Mouse (Mus musculus) cerebellum, postnatal 10 days (tissue): ENCODE data around the gene Gcgr.
"Not testable (repeated sequence)": the region's sequence is repeated elsewhere in the genome, so short reads cannot be mapped to it uniquely, and the experiment has no call there.

Experiments used
- DNase-seq, 2 experiments: peaks; one replicate each; pipeline ENCODE4 v3.0.0; 2021; ENCODE audit warnings: mixed read lengths in 2 of 2

Gene Gcgr

GRCm38 (mm10) chr11:120572752-120573584 is 42.5 kb downstream of the Gcgr start, which contains the start of gene P4hb:
P4hb (minus strand) TSS chr11:120573253.
- peak; percentile 100 for DNase-seq

- DNase-seq: no peak
These were observed 43.2 kb downstream of the Gcgr start for GRCm38 (mm10) chr11:120573585-120574277.

DNA sequence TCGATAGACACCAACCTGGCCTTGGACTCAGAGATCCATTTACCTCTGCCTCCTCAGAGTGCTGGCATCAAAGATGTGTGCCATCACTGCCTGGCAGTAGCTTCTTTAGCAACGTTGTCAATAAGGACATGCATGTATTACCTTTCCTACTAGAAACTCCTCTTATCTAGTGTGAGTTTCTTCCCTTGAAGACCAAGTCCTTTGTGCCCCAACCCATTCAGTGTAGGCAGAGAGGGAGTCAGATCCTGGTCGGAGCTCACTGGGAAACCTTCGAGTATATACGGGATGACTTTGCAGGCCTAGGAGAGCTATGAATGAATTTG is 43.7 kb downstream of the Gcgr start:
- DNase-seq: no peak

DNA sequence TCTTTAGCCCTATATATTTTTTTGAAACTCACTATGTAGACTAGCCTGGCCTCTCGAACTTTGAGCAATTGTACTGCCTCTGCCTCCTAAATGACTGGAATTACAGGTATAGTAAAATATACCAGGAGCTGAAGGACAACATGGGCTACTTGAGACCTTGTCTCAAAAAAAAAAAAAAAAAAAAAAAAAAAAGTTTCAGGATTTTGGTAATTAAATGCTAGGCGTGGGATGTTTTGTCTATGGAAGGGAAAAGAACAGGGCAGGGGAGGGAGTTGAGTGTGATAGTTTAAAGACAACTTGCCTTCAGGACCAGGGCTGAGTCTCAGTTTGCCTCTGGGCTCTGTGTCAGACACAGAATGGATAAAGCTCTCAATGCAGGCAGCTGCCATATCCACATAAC is 44.5 kb downstream of the Gcgr start:
- DNase-seq: no peak

GRCm38 (mm10) chr11:120575940-120576339 is 45.4 kb downstream of the Gcgr start:
- DNase-seq: no peak

DNA sequence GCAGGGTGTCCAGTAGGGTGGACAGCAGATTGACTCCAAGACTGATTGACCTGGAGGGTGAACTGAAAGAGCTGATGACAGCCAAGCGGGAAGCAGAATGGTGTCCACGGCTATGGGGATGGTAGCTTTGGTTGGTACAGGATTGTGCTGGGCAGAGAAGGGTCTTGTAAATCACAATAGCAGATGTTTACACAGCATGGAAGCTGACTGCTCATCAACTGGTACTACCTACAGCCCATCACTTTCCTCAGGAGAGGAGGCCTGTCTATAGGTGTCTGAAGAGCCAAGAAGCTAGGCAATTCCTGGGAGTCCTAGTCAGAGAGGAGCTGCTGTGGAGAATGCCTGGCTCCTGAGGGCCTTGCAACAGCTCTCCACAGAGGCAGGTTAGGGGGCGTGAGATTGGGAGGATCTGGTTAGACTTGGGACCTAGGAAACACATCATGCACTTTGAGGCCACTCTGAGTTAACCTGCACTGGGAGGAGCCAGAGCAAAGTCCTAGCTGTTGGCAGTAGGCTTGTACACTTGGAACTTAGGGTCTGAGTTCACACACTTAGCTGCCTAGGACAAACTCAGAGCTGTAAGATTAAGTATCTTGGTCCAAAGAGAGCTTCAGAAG is 46.0 kb downstream of the Gcgr start:
- no peak for DNase-seq

GRCm38 (mm10) chr11:120577211-120578023 is 46.9 kb downstream of the Gcgr start:
- DNase-seq: peak; percentile 50 to 61

GRCm38 (mm10) chr11:120578024-120578693 is 47.7 kb downstream of the Gcgr start:
- no peak for DNase-seq

DNA sequence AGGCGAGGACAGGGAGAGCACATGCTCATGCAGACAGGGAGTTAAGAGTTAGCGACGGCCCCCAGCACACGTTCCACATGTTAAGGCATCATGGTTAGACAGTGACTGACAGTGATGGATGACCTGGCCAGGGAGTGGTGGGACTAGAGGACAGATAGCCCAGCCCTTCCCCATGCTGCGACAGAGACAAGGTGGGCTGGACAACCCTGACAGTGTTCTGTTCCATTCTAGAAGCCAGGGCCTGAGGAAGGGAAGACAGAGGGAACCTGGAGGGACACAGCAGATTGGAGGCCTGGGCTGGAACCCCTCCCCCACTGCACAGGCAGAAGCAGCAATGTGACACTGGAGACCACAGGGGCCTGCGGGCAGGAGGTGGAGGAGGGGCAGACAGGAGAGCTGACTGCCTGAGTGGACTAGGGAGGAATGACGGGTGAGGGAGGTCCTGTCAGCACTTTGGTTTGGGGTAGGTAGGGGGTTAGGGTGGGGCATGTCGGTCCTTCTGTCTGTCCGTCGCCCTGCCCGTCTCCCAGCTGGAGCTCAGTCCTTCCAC is 48.3 kb downstream of the Gcgr start:
- DNase-seq: peak; percentile 35 to 45

DNA sequence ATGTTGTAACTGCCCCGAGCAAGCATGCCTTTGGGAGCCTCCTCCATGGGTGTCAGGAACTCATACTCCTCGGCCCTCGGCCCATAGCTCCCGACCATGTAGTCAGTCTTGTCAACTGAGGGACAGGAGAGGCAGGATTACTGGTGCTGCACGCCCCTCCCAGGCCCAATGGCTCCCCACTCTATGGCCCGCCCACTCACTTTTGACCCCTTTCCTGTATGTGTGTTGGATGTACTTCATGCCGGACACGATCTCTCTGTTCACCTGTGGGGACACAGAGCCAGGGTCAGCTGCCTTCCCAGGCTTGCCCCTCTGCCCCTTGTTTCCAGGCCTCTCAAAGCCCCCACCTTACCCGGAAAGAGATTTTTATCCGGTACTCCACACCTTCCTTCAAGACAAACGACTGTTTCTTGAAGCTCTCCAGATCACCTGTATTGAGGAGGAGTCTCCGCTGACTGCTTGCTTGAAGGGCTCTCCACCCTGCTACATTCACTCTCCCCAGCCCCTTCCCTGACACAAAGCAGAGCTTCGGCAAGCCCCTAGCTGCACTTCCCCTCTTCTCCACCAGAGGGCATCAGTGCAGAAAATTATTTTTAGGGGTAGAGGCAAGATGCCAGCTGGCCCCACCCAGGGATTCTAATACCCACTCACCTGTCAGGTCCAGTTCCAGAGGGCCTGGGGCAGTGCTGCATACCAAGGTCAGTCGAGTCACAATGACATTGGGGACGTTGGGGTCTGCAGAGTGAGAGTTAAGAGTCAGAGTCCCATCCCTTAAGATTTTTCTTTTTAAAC is 49.0 kb downstream of the Gcgr start:
- DNase-seq: peak; percentile 90 to 94

GRCm38 (mm10) chr11:120580190-120580589 is 49.7 kb downstream of the Gcgr start:
- DNase-seq: peak; percentile 36 to 38

DNA sequence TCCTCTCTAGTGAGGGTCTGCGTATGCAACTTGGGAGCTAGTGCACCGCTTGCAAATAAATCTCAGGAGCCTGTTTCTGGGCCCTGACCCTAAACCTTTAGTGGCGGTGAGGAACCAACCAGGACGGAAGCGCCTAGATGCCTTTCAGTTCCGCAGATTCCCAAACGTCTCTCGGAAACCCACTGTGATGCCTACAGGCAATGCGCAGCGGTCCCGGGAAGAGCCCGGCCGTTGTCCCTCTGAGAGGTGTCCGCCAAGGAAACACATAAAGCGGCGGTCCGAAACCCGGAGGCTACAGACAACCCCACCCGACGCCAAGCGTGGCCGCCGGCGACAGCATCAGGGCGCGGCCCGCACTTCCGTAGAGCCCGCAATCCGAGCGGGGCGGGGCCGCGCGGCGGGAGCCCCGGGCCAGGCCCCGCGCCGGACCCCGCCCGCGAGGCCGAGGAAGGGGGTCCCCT is 50.4 kb downstream of the Gcgr start:
- DNase-seq: peak; percentile 56 to 61

DNA sequence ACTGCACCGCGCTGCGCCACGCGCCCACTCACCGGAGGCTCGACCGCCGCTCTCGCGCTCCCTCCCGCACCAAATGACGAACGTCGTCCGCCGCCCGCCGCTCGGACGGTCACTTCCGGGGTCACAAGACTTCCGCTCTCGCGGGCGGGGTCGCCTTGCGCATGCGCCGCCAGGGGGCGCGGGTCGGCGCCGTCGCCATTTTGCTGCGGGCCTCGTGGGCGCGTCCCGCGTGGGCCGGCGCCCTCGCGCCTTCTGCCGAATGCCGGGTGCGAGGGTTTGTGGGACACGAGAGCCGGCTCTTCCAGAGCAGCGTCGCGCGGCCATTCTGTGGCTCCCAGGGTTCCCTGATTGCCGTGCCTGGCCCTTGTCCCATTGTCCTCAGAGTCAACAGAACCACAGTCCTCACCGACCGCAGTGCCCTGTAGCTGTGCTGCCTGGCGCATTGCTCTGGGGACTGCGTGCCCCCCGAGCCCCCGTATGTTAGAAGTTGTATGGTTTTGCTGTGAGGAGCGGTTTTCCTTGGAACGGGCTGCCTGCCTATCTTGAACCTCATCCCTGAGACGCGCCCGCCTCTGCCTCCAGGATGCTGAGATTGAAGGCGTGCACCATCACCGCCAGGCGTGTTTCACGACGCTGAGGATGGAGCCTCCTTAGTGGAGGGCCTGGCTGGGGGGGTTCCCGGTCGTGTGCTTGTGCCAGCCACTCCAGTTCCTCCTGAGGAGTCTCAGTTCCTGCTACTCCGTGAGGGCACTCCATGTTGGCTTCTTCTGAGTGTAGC is 51.2 kb downstream of the Gcgr start, which contains the start of gene Arhgdia:
TSS of gene Arhgdia (minus strand) at position 135 of the 778 bp plus-strand sequence.
- peak; percentile 95 to 96 for DNase-seq

- peak; percentile 60 to 67 for DNase-seq
These were observed 51.9 kb downstream of the Gcgr start for GRCm38 (mm10) chr11:120582268-120582981.

DNA sequence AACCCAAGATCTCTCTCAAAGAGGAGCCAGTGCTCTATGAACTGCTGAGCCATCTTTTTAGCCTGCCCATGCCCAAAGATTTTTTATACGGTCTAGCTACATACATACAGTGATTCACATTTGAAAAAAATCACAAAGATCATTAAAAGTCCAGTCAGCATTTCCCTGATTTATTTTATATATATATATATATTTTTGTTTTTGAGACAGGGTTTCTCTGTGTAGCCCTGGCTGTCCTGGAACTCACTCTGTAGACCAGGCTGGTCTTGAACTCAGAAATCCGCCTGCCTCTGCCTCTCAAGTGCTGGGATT is 52.4 kb downstream of the Gcgr start:
- DNase-seq: not testable (repeated sequence)

- no peak for DNase-seq
These were observed 53.4 kb downstream of the Gcgr start for GRCm38 (mm10) chr11:120583937-120584336.

- DNase-seq: no peak
These were observed 58.0 kb downstream of the Gcgr start for GRCm38 (mm10) chr11:120588531-120588930.
